Mouse (Mus musculus): ENCODE data around the gene Hsd17b3.
A peak's percentile ranks its signal among the peaks of the same experiment; 100 is the strongest.
"Not testable (repeated sequence)": the region's sequence is repeated elsewhere in the genome, so short reads cannot be mapped to it uniquely, and the experiment has no call there.

Gene Hsd17b3

GRCm38 (mm10) chr13:64081012-64081919 is 7.8 kb downstream of the Hsd17b3 start:
- no peak for DNase-seq (ENCODE audit: low read depth, low spot score)

- DNase-seq (ENCODE audit: low read depth, low spot score): no peak
Measured at GRCm38 (mm10) chr13:64077591-64077990, 11.4 kb downstream of the Hsd17b3 start.

- no peak for DNase-seq (ENCODE audit: low read depth, low spot score)
Measured at GRCm38 (mm10) chr13:64076074-64076473, 13.0 kb downstream of the Hsd17b3 start.

DNA sequence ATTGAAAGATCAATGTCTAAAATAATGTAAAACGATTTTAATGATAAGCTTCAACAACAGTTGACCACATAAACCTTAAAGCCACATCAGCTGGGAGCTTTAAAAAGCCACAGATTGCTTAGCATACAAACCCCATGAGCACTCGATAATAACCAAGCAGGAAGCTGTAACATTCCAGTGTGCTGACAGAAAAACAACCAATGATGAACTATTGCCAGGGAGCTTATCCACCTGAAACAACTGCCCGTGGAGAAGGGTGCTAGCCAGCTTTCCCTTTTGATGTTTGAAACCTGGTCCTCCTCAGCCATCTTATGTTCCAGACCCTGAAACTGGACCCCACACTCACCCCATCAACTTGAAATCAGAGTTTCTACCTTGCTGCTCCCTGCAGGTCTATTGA is 22.4 kb downstream of the Hsd17b3 start:
- no peak for DNase-seq (ENCODE audit: low read depth, low spot score)

DNA sequence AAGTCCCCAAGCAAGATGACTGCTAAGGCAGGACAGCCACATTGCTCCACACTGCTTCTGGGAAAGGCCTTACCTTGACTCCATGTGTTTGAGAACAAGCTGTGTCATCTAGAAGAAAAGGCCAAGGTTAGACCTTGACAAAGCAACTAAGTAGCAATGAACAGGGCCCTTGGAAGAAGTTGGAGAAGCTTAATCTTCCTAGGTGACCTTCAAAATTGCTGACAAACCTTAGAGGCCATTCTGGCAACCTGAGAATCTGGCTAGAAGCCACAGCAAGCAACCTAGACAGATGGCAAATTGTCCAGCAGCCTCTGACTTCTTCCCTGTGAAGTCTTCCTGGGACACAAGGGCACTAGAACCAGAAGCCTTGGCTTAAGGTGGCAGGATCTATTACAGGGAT is 24.8 kb downstream of the Hsd17b3 start:
- no peak for DNase-seq (ENCODE audit: low read depth, low spot score)

DNA sequence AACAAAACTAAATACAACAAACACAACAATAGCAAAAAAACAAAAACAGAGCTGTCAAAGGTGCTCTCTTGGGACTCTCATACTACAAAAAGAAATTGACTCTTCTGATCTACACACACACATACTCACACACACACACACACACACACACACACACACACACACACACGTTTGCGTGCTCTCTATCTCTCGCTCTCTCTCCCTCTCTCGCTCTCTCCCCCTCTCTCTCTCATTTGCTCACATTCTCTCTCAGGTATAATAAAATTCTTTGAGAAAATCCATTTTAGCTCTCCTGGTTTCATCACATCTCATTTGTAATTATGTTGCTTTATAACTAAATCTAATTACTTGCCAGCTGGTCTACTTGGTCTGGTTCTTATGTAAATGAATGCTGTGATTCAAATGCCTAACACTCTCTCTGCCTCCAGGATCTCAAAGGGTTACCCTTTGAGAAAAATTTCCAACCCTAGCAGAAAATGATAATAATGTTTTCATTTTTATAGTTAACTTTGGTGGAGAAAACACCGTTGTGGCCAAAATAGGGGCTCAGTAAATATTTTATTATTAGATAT is 28.0 kb downstream of the Hsd17b3 start:
- no peak for DNase-seq (ENCODE audit: low read depth, low spot score)

DNA sequence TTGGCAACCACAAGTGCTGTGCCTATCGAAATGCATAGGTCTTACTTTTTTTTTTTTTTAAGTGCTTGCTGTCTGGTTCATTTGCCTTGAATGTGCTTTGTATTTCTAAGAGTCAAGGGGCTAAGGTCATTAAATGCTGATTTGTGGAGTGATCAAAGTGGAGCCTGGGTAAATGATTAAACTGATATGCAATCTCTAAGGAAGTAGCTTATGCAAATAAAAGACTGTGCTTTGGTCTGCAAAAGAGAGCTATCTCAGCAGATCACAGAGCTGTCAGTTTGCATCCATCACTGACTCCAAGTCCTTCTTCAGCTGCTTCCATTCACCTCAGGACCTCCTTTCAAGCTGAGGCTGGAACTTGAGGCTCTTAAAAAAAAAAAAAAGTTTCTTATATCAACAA is 35.1 kb downstream of the Hsd17b3 start:
- DNase-seq (ENCODE audit: low read depth, low spot score): no peak

- DNase-seq (ENCODE audit: low read depth, low spot score): not testable (repeated sequence)
Measured at GRCm38 (mm10) chr13:64052281-64052680, 36.7 kb downstream of the Hsd17b3 start.

- no peak for DNase-seq (ENCODE audit: low read depth, low spot score)
Measured at GRCm38 (mm10) chr13:64050895-64051294, 38.1 kb downstream of the Hsd17b3 start.

DNA sequence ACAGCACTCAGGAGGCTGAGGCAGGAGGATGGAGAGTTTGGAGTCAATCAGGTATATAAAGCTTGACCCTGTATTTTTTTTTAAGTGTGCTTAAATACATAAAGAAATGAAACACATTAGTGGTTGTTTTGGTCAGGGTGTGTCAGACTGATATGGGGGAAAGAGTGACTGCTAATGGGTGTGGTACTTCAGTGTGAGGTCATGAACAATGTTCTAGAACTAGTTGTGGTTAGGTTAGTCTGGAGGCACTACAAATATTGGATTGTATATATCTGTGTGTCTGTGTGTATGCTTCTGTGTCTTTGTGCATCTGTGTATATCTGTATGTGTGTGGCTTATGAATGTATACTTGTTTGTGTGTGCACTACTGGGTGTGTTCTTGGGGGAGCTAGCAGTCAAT is 39.5 kb downstream of the Hsd17b3 start:
- DNase-seq (ENCODE audit: low read depth, low spot score): no peak

DNA sequence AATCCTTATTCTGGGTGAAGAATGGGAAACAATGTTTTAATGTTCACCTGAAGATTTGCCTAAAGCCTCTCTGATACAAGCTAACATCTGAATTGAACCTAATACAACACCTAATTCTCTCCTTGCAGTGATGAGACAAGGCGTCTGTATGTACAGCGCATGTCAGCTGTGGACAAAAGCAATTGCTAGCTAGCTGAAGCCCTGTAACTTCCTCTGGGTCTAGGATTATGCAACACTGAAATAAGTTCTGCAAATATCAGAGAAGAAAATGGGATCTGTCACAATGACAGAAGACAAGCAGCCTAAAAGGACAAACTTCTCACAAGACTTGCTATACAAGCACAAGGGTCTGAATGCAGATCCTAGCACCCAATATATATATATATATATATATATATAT is 40.6 kb downstream of the Hsd17b3 start:
- DNase-seq (ENCODE audit: low read depth, low spot score): no peak

DNA sequence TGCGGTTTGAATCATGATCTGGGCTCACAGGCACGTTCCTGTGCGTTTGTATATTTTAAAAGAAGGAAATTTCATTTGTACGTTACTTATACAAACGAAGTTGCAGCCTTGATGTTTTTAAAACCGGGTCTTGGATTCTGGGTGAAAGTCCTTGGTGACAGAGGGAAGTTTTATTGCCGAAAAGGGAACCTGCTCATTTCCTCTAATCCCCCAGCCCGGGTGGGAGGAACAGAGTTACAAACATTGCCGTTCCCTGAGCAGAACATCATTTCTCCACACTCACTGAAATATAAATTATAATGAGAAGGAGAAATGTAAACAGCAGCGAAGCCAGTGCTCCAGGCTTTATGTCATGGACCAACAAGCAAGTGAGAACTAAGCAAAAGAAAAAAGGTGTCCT is 49.1 kb downstream of the Hsd17b3 start:
- no peak for DNase-seq (ENCODE audit: low read depth, low spot score)

DNA sequence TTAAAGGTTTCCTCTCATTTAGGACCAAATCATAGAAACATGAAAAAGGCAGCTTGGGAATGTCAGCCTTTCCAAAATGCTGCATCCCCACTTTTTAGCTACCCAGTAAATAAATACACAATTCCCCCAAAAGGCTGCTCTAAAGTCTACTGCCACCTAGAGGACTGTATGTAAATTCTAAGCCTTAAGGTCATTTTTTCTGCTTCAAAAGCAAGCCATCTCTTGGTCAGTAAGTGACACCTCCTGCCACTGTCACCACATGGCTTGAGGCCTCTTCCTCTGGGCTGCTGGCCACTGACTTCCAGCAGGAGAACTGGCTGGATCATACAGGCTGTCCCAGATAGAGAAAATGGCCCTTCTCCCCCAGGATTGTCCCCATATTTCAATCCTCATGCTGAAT is 50.9 kb downstream of the Hsd17b3 start:
- no peak for DNase-seq (ENCODE audit: low read depth, low spot score)

GRCm38 (mm10) chr13:64036079-64037011 is 52.7 kb downstream of the Hsd17b3 start:
- peak; percentile 39 for DNase-seq (ENCODE audit: low read depth, low spot score)

- DNase-seq (ENCODE audit: low read depth, low spot score): no peak
Measured at GRCm38 (mm10) chr13:64035036-64035435, 54.0 kb downstream of the Hsd17b3 start.

- no peak for DNase-seq (ENCODE audit: low read depth, low spot score)
Measured at GRCm38 (mm10) chr13:64033921-64034320, 55.1 kb downstream of the Hsd17b3 start.

- no peak for DNase-seq (ENCODE audit: low read depth, low spot score)
Measured at GRCm38 (mm10) chr13:64033181-64033580, 55.8 kb downstream of the Hsd17b3 start.

GRCm38 (mm10) chr13:64031254-64031653 is 57.8 kb downstream of the Hsd17b3 start:
- no peak for DNase-seq (ENCODE audit: low read depth, low spot score)

- DNase-seq (ENCODE audit: low read depth, low spot score): no peak
Measured at GRCm38 (mm10) chr13:64030792-64031191, 58.2 kb downstream of the Hsd17b3 start.

DNA sequence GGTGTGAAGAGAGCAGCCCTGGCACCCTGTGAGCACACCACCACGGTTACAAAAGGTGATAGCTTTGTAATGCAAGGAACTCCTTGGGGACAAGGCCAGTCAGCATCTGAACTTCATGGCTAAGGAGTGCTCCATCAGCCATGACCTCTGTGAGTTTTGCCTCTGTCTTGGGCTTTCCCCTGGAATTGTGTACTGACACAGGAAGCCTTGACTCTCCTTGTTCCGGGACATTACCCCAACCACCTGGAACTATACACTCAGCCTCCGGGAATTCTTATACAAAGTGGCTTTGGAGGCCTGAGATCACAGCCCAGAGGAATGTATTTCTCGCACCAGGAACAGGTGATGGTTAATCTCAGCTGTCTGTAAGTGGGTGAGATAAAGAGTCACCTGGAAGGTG is 64.2 kb downstream of the Hsd17b3 start:
- DNase-seq (ENCODE audit: low read depth, low spot score): no peak

GRCm38 (mm10) chr13:64022786-64023468 is 66.1 kb downstream of the Hsd17b3 start:
- no peak for DNase-seq (ENCODE audit: low read depth, low spot score)

All from skeletal muscle tissue, adult 2 months (tissue).